Mouse (Mus musculus) erythroblast, embryonic 14.5 days (primary cell): ENCODE results near the gene Nfs1. TPM values are rescaled to one million over a fixed set of nuclear protein-coding genes. Genes with fewer than 3 reads are reported as not detected.

Experiments used
- H3K27me3 ChIP-seq: 2 replicates; pipeline ENCODE4 v1.6.1; 2012; ENCODE audit warnings: inconsistent platforms; ENCODE audit not compliant: control insufficient read depth
- H3K36me3 ChIP-seq: 2 replicates; pipeline ENCODE4 v1.6.1; 2012; ENCODE audit warnings: mild to moderate bottlenecking, inconsistent platforms; ENCODE audit not compliant: control insufficient read depth
- H3K4me1 ChIP-seq: 2 replicates; pipeline ENCODE4 v1.6.1; 2012; ENCODE audit warnings: inconsistent platforms; ENCODE audit not compliant: control insufficient read depth
- H3K4me3 ChIP-seq: replicated peaks from 2 replicates; pipeline ENCODE3; 2012; ENCODE audit warnings: moderate library complexity, mild to moderate bottlenecking, inconsistent platforms
- H3K9me3 ChIP-seq: 2 replicates; pipeline ENCODE4 v1.6.1; 2012; ENCODE audit warnings: low read length, inconsistent platforms, mixed read lengths; ENCODE audit not compliant: control insufficient read depth
- GATA1 ChIP-seq: IDR thresholded peaks from 2 replicates; pipeline ENCODE4 v1.6.1; 2012; ENCODE audit warnings: low read length, inconsistent platforms, mixed read lengths
- TAL1 ChIP-seq: IDR thresholded peaks from 3 replicates; pipeline ENCODE4 v1.6.1; 2012; ENCODE audit warnings: low read length, inconsistent platforms, mixed read lengths
- polyA plus RNA-seq: library from polyadenylated mRNA; stranded (reverse); fragments of >175 nt; gene quantifications from 2 replicates; pipeline ENCODE4 v1.2.3, GENCODE M21; 2012

Gene Nfs1
- polyA plus RNA-seq, 1 experiment = 3.2 TPM

DNA sequence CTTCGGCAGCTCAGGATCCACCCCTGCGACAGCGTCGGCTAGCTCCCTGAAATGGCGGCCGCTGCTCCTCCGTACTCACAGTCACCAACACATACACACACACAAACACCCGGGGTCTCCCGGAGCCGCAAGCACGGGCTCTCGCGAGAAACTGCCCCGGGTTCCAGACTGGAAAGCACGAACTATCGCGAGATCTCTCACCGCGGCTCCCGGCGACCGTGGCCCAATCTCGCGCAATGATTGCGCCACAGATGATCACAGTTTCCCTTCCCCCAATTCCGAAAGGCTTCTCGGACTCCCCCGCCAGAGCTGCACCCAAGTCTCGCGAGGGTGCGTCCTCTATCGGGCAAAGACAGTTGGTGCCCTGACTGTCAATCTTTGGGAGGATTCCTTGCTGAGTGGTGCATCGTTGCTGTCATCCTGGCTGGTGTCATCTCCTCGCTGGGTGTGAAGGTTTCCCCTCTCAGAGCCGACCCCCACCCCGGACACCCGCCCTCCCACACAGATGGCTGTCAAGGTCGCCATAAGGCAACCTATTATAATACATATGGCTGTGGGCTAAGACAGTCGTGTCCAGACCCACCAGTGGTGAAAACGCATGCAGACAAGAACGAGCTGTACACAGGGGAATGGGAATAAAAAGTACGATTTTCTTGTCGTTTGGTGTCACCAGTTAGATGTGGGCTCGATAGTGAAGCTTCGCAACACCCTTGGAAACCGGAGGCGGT lies 36.3 kb upstream of the Nfs1 start, which contains the start of gene Rbm39:
Rbm39 (minus strand) TSS at position 145 of the 728 bp plus-strand sequence.
- peaks cover 40% of the 10 kb centered on the region for H3K36me3 ChIP-seq
- TF ChIP-seq GATA1 = peak; percentile 17; the same call in 1 of the 2 replicates
- TF ChIP-seq TAL1 = peak; percentile 48; the same call in 2 of the 3 replicates
- no peaks in the 10 kb centered on the region for H3K27me3 ChIP-seq
- no peaks in the 10 kb centered on the region for H3K9me3 ChIP-seq
- peak within 1 kb of the TSS; percentile 99 for H3K4me3 ChIP-seq
- peaks cover 40% of the 10 kb centered on the region for H3K4me1 ChIP-seq

DNA sequence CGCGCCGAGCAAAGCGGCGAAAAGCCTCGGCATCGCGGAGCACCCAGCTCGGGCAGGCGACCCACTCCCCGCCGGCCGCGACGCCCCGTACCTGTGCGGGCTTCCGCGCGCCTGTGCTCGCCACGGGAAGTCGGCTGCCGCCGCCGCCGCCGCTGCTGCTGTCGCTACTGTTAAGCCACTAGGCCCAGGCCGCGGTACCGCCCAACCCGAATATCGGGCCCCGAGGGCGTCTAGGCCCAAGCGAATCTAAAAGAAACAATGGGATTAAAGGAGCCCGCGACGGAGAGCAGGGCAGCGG lies 35.8 kb upstream of the Nfs1 start:
- H3K9me3 ChIP-seq = no peaks in the 10 kb centered on the region
- no peaks in the 10 kb centered on the region for H3K27me3 ChIP-seq
- H3K4me3 ChIP-seq = peak overlapping the region; percentile 99
- TF ChIP-seq TAL1 (no peak), GATA1 (no peak)
- peaks cover 45% of the 10 kb centered on the region for H3K36me3 ChIP-seq
- peaks cover 40% of the 10 kb centered on the region for H3K4me1 ChIP-seq

GRCm38 (mm10) chr2:156179046-156179795 lies 35.2 kb upstream of the Nfs1 start:
- TF ChIP-seq TAL1 (no peak), GATA1 (no peak; the same call in 1 of the 2 replicates)
- no peaks in the 10 kb centered on the region for H3K27me3 ChIP-seq
- H3K4me3 ChIP-seq = peak overlapping the region; percentile 99
- no peaks in the 10 kb centered on the region for H3K9me3 ChIP-seq
- H3K36me3 ChIP-seq = peaks cover 51% of the 10 kb centered on the region
- peaks cover 41% of the 10 kb centered on the region for H3K4me1 ChIP-seq

DNA sequence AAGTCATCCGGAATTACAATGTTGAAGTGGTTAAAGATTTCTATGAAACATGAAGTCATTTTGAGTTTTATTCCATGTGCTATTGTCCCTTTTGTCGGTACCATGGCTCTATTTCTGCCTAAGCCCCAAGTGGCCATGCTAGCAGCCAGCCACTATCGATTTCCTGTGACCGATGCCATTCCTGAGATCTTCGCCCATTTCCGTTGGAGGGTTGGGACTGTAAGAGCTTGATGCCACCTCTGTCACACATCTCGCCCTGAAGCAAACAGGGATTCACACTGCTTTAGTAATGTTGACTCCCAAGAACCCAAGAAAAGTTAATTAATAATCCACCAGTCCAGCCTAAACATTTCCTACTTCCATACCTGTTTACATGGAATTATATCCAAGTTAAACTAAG lies 33.7 kb upstream of the Nfs1 start:
- no peaks in the 10 kb centered on the region for H3K9me3 ChIP-seq
- H3K4me3 ChIP-seq = peak overlapping the region; percentile 99
- TF ChIP-seq TAL1 = no peak
- TF ChIP-seq GATA1 = no peak
- peaks cover 44% of the 10 kb centered on the region for H3K4me1 ChIP-seq
- no peaks in the 10 kb centered on the region for H3K27me3 ChIP-seq
- peaks cover 66% of the 10 kb centered on the region for H3K36me3 ChIP-seq

- no peaks in the 10 kb centered on the region for H3K9me3 ChIP-seq
- TF ChIP-seq TAL1 (no peak), GATA1 (no peak)
- peaks cover 72% of the 10 kb centered on the region for H3K36me3 ChIP-seq
- H3K27me3 ChIP-seq = no peaks in the 10 kb centered on the region
- peak overlapping the region; percentile 14 for H3K4me3 ChIP-seq
- H3K4me1 ChIP-seq = peaks cover 38% of the 10 kb centered on the region
Measured at GRCm38 (mm10) chr2:156177079-156177478, 33.1 kb upstream of the Nfs1 start.

DNA sequence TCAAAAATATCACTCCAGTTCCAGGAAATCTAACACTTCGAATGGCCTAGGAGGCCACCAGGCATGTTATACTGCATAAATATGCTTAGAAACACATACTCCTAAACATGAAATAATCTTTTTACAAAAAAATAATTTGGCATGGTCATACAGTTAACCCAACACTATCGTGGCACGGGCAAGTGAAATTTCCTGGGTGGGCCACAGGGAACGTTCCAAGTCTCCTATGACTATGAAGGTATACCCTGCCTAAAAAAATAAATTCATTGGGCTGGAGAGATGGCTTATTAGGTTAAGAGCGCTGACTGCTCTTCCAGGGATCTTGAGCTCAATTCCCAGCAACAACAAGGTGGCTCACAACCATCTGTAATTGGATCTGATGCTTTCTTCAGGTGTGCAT lies 22.6 kb upstream of the Nfs1 start:
- Histone ChIP-seq H3K9me3 (no peaks in the 10 kb centered on the region), H3K27me3 (no peaks in the 10 kb centered on the region), H3K36me3 (peaks cover 97% of the 10 kb centered on the region), H3K4me1 (no peaks in the 10 kb centered on the region), H3K4me3 (no peak overlapping the region)
- no peak for TF ChIP-seq GATA1
- TF ChIP-seq TAL1 = no peak

DNA sequence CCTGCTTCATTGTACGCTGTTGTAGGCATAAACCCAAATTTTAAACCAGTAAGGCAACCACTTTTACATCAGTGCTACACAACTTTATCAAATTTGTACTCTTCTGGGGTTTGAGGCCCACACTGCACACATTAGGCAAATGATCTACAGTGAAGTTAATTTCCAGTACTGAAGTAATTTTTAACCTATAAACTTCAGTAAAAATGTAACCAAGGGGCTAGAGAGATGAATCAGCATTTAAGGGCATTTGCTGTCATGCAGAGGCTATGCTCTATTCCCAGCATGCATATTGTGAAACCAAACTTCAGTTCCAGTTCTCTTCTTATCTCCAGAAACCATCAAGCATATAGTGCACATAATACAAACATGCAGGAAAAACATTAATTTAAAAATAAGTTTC lies 21.5 kb upstream of the Nfs1 start:
- H3K27me3 ChIP-seq = no peaks in the 10 kb centered on the region
- peaks cover 98% of the 10 kb centered on the region for H3K36me3 ChIP-seq
- H3K4me1 ChIP-seq = no peaks in the 10 kb centered on the region
- H3K9me3 ChIP-seq = no peaks in the 10 kb centered on the region
- TF ChIP-seq GATA1 (no peak), TAL1 (no peak)
- no peak overlapping the region for H3K4me3 ChIP-seq

DNA sequence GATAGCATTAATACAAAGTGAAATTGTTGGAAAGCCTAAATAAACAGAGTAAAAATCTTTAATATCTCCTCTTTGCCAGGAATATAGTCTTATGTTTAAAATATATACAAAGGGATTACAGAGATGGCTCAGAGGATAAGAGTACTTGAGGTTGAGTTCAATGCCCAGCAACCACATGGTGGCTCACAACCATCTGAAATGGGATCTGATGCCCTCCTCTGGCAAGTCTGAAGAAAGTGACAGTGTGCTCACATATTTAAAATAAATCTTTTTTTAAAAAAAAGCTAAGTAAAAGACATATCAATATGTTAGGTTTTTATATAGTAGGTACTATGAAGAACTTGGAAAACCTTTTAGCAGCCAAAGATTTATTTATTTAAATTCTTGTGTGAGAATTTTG lies 7.6 kb upstream of the Nfs1 start:
- Histone ChIP-seq H3K4me3 (no peak overlapping the region), H3K36me3 (peaks cover 100% of the 10 kb centered on the region), H3K9me3 (no peaks in the 10 kb centered on the region), H3K4me1 (no peaks in the 10 kb centered on the region; the same call in 1 of the 2 replicates), H3K27me3 (no peaks in the 10 kb centered on the region)
- TF ChIP-seq TAL1 = no peak
- TF ChIP-seq GATA1 = no peak

- H3K4me3 ChIP-seq = no peak overlapping the region
- no peaks in the 10 kb centered on the region for H3K27me3 ChIP-seq
- H3K36me3 ChIP-seq = peaks cover 73% of the 10 kb centered on the region
- peaks cover 30% of the 10 kb centered on the region for H3K4me1 ChIP-seq
- no peak for TF ChIP-seq TAL1
- no peak for TF ChIP-seq GATA1
- H3K9me3 ChIP-seq = 0 out of 2 replicates have a peak, but pooled peaks cover 2% of the 10 kb centered on the region
Measured at GRCm38 (mm10) chr2:156147316-156147915, 3.4 kb upstream of the Nfs1 start.
